Mouse (Mus musculus): ENCODE results near the gene Pitpna.

GRCm38 (mm10) chr11:75572854-75573650 is 14.8 kb upstream of the Pitpna start:
- TF ChIP-seq CTCF (IDR thresholded peaks at IDR 0.05; ENCODE audit: extremely low read depth, insufficient read depth, low read length) (peak; percentile 94), POLR2A (IDR thresholded peaks at IDR 0.05; ENCODE audit: extremely low read depth, insufficient read depth, low read length) (0 out of 2 replicates have a peak, but pooled peaks have one; percentile 7)

Data from cortical plate, adult 2 months (tissue).